Mouse (Mus musculus) erythroblast, adult 5-6 weeks (primary cell): ENCODE measurements around the gene Cbr1. TPM values are rescaled to one million over a fixed set of nuclear protein-coding genes. Genes with fewer than 3 reads are reported as not detected.

ENCODE experiments used
- ATAC-seq: replicated peaks from 2 replicates; pipeline ENCODE4 v1.8.0; 2016; ENCODE audit warnings: moderate number of reproducible peaks, mild to moderate bottlenecking, moderate TSS enrichment, inconsistent platforms; ENCODE audit not compliant: poor library complexity, low FRiP score, severe bottlenecking
- total RNA-seq, 2 experiments: library from RNA; stranded (forward) in 1 of 2; stranded (reverse) in 1 of 2; fragments of 150-400 nt in 1 of 2; fragments of 200-764, 138-1000 nt in 1 of 2; gene quantifications; 2 replicates each; pipeline versions ENCODE4 v1.2.3 to v1.2.4; 2015 to 2017; ENCODE audit warnings: low replicate concordance in 2 of 2

Gene Cbr1
- 8.3 and 18.6 TPM in 2 replicates for total RNA-seq (2015; ENCODE audit: low replicate concordance)
- total RNA-seq (2017; ENCODE audit: low replicate concordance): 5.2 and 8.2 TPM in 2 replicates

GRCm38 (mm10) chr16:93605553-93605952, at the start of gene Cbr1:
Gene Cbr1, plus strand, starts transcription at chr16:93605853.
- ATAC-seq: no peak

DNA sequence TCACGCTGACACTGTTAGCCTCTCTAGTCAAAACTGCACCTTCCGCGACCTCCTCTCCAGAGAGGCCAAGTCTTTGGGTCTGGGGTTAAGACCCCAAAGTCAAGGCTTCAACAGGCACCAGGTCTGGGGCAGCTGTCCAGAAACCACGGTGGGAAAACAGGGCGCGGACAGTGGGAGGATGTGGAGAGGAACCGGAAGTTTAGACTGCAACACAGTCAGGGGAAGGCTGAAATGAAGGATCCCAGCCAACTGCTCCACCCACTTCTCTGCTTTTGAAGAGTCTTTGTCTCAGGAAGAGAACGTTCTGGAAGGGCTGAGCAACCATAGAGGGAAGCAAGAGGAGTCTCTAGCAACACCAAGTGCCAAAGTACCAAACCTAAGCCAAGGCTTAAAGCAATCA, 48.0 kb upstream of the Cbr1 start:
- no peak for ATAC-seq

DNA sequence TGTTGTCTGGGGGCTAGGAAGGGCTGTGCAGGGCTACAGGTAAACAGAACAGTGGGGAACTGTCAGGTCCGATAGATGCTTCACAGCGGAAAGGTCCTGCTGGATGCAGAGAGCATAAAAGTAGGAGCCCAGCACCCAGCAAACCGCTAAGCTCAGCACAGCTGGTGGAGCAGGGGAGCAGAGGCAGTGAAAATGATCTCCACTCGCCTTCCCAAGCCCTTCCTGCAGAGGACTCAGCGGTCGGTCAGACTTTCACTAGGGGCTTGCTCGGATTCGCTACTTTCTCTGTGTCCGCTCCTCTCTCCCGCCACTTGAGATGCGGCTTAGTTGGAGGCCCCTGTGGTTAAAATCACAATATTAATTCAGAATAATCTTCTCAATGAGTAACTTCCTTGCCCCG, 47.2 kb upstream of the Cbr1 start:
- ATAC-seq: no peak

- no peak for ATAC-seq
Measured at GRCm38 (mm10) chr16:93572383-93572782, 33.3 kb upstream of the Cbr1 start.

DNA sequence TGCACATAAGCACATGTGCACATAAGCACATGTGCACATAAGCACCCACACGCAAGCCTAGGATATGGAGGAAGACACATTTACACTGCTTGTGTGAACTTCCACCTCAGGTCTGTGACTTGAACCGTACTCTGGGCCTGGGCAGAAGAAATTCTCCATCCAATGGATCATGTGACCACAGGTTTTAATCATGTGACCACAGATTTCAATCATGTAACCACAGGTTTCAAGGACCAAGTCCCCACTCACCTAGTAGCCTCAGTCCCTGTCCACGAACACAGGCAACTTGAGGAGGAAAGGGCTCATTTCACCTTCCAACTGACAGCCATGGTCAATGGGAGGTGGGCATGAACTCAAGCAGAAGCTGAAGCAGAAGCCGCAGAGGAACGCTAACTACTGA, 32.2 kb upstream of the Cbr1 start:
- no peak for ATAC-seq

GRCm38 (mm10) chr16:93574521-93575191, 31.0 kb upstream of the Cbr1 start:
- ATAC-seq: no peak

- ATAC-seq: no peak
Measured at GRCm38 (mm10) chr16:93575574-93575973, 30.1 kb upstream of the Cbr1 start.

DNA sequence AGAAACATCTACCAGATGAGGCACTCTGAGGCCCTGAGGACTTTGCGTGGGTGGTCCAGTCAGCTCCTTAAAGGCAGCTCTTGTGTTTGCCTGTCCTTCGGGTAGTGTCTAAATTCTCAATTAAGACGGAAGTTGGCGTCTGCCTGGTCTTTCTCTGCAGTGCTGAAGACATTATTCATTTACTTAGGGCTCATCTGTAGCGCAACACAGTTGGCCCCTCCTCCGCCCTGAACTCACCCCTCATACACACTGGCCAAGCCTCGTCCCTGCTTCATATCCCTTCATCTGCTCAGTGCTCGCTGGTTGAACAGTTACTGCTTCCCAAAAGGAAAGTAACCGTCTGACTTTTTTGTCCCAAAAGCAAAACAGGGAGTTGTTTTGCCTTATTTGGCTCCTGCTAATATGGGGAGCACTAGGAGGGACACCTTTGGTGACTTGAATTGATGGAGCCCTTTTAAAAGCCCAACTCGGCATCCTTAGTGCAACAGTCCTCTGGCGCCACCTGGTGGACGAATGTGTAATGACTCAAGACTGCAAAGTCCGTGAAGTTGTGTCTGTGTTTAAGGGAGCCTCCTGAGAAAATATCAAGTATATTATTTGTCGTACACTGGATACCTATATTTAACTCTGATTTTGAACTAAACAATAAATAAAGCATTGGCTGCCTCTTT, 29.1 kb upstream of the Cbr1 start:
- ATAC-seq: peak; percentile 80

GRCm38 (mm10) chr16:93578346-93579005, 27.2 kb upstream of the Cbr1 start:
- no peak for ATAC-seq

DNA sequence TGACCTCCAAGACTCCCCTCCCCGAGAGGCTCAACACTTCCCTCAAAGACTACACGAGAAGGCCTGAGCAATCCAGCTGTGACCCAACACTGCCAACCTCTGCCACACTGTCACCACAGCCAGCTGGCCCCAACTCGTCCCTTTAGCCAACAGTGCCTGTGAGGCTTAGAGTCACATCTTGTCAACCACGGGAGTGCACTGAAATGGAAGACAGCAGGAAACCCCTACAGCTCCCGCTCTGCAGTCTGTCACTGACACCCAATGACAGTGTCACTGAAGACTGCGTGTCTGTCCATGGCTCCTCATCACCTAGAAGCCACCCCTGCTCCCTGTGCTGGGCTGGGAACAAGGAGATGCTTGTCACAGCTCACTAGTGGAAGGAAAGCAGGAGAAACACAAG, 24.5 kb upstream of the Cbr1 start:
- no peak for ATAC-seq

- no peak for ATAC-seq
Measured at GRCm38 (mm10) chr16:93584976-93585702, 20.5 kb upstream of the Cbr1 start.

DNA sequence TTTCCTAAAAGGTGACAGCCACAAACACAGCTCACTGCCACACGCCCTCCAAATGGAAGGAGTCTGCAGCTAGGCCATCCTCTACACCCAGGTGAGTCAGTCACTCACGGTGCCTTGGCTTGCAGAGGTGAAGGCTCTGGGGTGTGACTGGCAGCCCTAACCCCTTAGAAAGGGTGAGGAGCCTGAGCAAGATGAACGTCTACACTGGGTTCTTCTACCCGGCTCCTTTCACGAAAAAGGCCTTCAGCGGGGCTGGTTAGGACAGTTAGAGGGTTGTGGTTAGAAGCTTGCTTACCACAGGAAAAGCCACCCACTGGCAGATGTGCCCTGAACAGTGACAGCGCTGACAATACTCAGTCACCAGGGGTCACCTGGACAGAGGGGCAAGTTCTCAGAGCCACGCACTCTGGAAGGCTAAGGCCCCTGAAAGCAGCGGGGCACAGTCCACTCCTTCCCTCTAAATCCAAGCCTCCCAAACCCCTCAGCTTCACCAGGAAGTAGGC, 19.9 kb upstream of the Cbr1 start:
- ATAC-seq: no peak

DNA sequence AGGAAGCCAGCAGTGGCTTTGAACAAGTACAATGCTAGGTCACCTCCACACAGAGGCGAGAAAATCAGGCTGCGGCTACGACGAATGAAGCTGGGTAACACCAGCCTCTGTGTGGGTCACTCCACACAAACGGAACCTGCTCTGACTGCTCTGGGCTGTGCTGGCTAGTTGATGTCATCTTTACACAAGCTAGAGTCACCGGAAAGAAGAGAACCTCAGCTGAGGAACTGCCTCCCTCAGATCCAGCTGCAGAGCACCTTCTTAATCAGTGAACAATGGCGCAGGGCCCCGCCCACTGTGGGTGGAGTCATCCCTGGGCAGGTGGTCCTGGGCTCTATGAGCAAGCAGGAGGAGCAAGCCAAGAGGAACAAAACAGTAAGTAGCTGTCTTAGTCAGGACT, 19.3 kb upstream of the Cbr1 start:
- no peak for ATAC-seq

- no peak for ATAC-seq
Measured at GRCm38 (mm10) chr16:93588281-93588680, 17.4 kb upstream of the Cbr1 start.

DNA sequence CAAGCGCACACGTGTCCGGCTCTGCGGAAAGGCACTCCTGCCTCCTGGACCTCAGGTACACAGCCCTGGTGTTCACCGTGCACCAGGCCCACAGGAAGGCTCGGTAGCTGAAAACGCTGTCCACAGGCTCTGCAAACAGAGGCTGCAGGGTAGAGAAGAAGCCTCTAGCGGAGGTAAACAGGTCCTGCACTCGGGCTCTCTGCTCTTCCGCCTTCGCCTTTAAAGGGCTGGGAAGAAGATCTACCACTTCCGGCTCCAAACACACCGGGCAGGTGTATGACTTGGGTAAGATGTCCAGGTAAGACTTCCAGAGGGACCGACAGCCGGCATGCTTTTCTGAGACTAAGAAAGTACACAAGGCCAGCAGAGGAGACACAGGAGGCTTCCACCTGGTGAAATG, 14.7 kb upstream of the Cbr1 start:
- ATAC-seq: no peak

GRCm38 (mm10) chr16:93591450-93592430, 13.9 kb upstream of the Cbr1 start:
- ATAC-seq: no peak

DNA sequence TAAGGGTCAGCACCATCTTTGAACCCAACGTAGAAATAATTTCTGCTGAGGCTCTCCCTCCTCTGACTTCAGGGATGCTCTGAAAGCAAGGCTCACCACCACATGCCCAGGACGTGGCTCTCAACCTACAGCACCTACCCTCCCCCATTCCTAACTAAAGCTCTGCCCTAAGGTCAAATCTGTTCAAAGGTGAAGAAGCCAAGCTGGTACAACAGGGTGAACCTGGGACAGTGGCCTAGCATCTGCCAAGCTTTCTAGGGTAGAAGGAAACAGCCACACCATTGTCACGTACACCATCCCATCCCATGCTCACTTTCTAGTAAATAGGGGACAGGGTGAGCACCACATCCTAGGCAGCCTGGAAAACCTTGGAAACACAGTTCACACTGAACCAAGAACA, 12.9 kb upstream of the Cbr1 start:
- ATAC-seq: no peak

GRCm38 (mm10) chr16:93593406-93593805, 12.2 kb upstream of the Cbr1 start:
- no peak for ATAC-seq

GRCm38 (mm10) chr16:93594448-93594847, 11.2 kb upstream of the Cbr1 start:
- ATAC-seq: no peak
